Mouse (Mus musculus): Measurements from ENCODE around the gene Parp9. TPM values are rescaled to one million over a fixed set of nuclear protein-coding genes. Genes with fewer than 3 reads are reported as not detected.
"Not testable (repeated sequence)": the region's sequence is repeated elsewhere in the genome, so short reads cannot be mapped to it uniquely, and the experiment has no call there.

Gene Parp9
- polyA plus RNA-seq, 1 experiment from 2014 or later, result 2.3 TPM

DNA sequence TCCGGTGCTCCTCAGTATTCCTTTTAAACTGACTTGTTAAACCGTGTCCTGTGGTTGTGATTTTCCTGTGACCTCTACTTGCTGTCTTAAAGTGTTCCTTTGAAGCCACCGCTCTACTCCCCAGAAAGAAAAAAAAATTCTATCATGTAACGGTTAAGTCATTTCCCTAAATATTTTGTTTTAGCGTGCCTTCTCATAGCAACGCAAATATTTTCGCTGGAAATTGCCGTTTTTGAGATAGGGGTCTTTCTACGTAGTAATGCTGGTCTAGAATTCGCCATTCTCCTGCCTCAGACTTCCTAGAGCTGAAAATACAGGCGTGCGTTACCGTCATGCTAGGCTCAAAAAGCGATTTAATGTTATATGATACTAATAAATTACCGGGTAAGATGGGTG is 44.2 kb downstream of the Parp9 start:
- Histone ChIP-seq H3K4me2 (peak overlapping the region; percentile 73), H3K4me3 (peak overlapping the region; percentile 84), H3K27me3 (peaks cover 5% of the 10 kb centered on the region; the same call in 1 of the 2 replicates), H3K9me3 (replicated peaks) (peaks cover 3% of the 10 kb centered on the region), H3K36me3 (ENCODE audit: poor library complexity, severe bottlenecking) (no peaks in the 10 kb centered on the region), H3K27ac (peak overlapping the region; percentile 7; the same call in 1 of the 2 replicates), H3K9ac (peak overlapping the region; percentile 93), H3K4me1 (peaks cover 21% of the 10 kb centered on the region)
- no peak; the same call in 1 of the 2 replicates for ATAC-seq
- WGBS, result 5% methylated on average over 15 of the region's 15 CpGs

DNA sequence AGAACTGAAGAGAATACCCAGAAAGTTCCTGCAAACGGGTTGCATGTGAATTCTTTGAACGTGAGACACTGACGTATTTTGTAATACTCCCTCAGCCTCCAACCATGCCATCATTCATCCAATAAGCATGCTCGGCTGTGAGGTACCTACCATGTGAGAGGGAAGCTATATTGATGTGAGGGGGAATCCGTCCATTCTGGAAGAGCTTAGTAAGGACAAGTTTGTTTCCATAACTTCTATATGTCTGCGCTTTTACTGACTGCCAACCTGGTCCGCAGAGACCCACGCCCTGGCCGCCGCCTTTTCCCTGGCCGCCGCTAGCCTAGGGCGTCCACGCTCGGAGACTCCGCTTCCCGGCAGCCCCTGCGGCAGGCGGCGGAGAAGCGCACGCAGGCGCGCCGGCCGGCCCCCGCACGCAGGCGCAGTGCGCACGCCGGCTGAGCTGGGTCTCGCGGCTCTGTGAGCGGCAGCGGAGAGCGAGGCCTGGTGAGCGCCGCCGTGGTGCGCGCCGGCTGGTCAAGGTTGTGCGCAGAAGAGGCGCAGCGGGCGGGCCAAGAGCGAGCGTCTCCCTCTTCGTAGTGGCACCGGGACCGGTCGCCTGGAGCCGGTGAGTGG is 44.7 kb downstream of the Parp9 start:
- Histone ChIP-seq H3K9me3 (replicated peaks) (peaks cover 3% of the 10 kb centered on the region), H3K4me3 (peak overlapping the region; percentile 84), H3K4me1 (peaks cover 24% of the 10 kb centered on the region), H3K9ac (peak overlapping the region; percentile 93), H3K36me3 (ENCODE audit: poor library complexity, severe bottlenecking) (no peaks in the 10 kb centered on the region), H3K4me2 (peak overlapping the region; percentile 73), H3K27me3 (peaks cover 5% of the 10 kb centered on the region; the same call in 1 of the 2 replicates), H3K27ac (peak overlapping the region; percentile 99)
- under 1% methylated on average over 40 of the region's 54 CpGs for WGBS
- ATAC-seq, result peak; percentile 96

DNA sequence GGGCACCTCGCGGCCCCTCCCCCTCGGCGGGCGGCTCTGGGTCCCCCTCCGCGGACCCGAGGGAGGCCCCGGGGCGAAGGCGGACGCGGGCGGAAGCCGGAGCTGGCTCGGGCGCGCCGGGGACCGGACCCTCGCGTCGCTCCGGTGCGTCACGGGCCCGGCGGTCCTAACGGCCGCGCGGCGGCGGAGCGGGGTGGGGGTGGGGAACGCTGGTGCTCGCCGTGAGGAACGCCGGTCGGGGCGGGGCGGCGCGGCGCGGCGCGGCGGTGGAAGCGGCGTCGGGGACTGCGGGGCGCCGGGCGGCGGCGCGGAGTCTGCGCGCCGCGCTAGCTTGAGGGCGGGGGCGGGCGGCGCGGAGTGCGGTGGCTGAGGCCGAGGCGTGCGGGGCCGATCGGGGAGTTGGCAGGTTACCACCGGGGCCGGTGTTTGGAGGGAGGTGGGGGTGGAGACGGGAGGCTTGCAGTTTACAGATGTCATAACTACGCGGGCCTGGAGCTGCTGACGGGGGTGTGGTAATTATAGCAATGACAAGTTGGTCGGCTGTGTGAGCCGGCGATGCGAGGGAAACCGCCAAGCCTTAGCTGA is 45.3 kb downstream of the Parp9 start:
- Histone ChIP-seq H3K36me3 (ENCODE audit: poor library complexity, severe bottlenecking) (no peaks in the 10 kb centered on the region), H3K4me3 (peak overlapping the region; percentile 84), H3K9ac (peak overlapping the region; percentile 93), H3K27ac (peak overlapping the region; percentile 99), H3K4me1 (peaks cover 24% of the 10 kb centered on the region), H3K4me2 (peak overlapping the region; percentile 73), H3K27me3 (peaks cover 5% of the 10 kb centered on the region; the same call in 1 of the 2 replicates), H3K9me3 (replicated peaks) (peaks cover 3% of the 10 kb centered on the region)
- ATAC-seq, result peak; percentile 76
- WGBS, result 0% methylated on average over 32 of the region's 86 CpGs

DNA sequence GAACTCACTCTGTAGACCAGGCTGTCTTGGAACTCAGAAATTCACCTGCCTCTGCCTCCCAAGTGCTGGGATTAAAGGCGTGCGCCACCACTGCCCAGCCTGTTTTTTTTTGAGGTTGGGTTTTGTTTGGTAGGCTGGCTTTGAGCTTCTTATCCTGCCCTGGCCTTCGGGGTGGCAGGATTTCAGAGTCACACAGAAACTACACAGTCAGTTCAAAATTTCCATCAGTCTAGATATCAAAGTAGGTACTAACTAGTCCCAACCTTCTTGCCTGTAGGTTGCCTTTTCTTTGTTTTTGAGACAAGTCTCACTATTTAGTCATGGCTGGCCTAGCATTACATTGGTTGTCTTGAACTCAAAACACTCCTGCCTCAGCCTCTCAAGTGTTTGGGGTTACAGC is 46.2 kb downstream of the Parp9 start:
- H3K27me3 ChIP-seq, result peaks cover 5% of the 10 kb centered on the region; the same call in 1 of the 2 replicates
- H3K9ac ChIP-seq, result peak overlapping the region; percentile 93; the same call in 1 of the 2 replicates
- peak overlapping the region; percentile 73 for H3K4me2 ChIP-seq
- no peak for ATAC-seq
- WGBS, result 68% methylated on average over 3 of the region's 3 CpGs
- H3K9me3 ChIP-seq (replicated peaks), result peaks cover 3% of the 10 kb centered on the region
- H3K27ac ChIP-seq, result no peak overlapping the region
- peaks cover 24% of the 10 kb centered on the region for H3K4me1 ChIP-seq
- peak overlapping the region; percentile 84 for H3K4me3 ChIP-seq
- peaks cover 2% of the 10 kb centered on the region; the same call in 1 of the 2 replicates for H3K36me3 ChIP-seq (ENCODE audit: poor library complexity, severe bottlenecking)

DNA sequence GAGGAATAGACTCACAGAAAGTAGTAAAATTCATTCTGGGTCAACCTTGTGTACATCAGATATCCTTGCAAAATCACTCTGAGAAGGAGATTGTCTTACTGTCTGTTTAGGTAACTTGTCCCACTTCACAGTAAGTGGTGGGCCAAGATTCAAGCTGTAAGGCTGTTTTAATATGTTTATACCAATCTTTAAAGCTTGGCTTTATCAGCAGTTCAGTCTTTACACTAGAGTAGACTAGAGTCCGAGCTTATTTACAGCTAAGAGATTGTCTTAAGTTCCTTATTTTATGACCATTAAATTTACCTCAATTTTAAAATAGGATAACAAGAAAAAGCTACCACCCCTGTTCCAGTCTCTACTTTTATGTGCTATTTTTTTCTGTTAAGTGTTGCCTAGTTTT is 49.7 kb downstream of the Parp9 start:
- peaks cover 24% of the 10 kb centered on the region for H3K4me1 ChIP-seq
- no peak overlapping the region for H3K4me2 ChIP-seq
- no peak overlapping the region for H3K27ac ChIP-seq
- H3K36me3 ChIP-seq (ENCODE audit: poor library complexity, severe bottlenecking), result peaks cover 3% of the 10 kb centered on the region; the same call in 1 of the 2 replicates
- ATAC-seq, result no peak
- no peaks in the 10 kb centered on the region for H3K9me3 ChIP-seq (replicated peaks)
- WGBS, result 88% methylated on average over 1 of the region's 1 CpGs
- no peaks in the 10 kb centered on the region for H3K27me3 ChIP-seq
- no peak overlapping the region for H3K9ac ChIP-seq
- no peak overlapping the region for H3K4me3 ChIP-seq

DNA sequence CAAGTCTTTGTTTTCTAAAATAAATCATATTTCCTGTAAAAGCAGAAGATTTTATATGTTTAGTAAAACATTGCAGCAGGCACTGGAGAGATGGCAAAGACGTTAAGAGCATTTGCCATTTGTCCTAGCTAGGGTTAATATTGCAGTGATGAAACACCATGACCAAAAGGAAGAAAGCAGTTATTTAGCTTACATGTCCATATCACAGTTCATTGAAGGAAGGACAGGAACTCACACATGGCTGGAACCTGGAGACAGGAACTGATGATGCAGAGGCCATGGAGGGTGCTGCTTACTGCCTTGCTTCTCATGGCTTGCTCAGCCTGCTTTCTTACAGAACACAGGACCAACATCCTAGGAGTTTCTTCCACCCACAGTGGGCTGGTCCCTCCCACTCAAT is 54.1 kb downstream of the Parp9 start:
- Histone ChIP-seq H3K36me3 (ENCODE audit: poor library complexity, severe bottlenecking) (peaks cover 3% of the 10 kb centered on the region; the same call in 1 of the 2 replicates), H3K27me3 (no peaks in the 10 kb centered on the region), H3K4me1 (peaks cover 13% of the 10 kb centered on the region; the same call in 1 of the 2 replicates), H3K9ac (no peak overlapping the region), H3K4me3 (no peak overlapping the region), H3K27ac (no peak overlapping the region), H3K4me2 (no peak overlapping the region), H3K9me3 (replicated peaks) (no peaks in the 10 kb centered on the region)
- ATAC-seq, result no peak
- 82% methylated on average over 1 of the region's 1 CpGs for WGBS

DNA sequence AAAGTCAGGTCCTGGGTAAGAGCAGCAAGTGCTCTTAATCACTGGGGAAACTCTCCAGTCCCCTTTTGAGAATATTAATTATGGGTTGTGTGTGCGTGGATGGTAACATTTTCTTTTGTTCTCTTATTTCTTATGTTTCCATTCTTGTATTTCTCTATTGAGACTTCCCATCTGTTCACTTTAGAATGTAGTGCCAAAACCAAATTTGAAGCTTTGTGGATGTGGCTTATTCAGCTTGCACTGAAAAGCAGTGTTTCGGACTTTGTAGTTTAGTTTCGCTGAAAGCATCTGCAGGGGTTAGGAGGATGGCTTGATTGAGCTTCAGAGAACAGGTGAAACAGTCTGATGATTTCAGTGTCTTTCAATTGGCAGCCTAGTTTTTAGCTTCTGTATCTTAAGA is 55.0 kb downstream of the Parp9 start:
- ATAC-seq, result no peak
- H3K27me3 ChIP-seq, result no peaks in the 10 kb centered on the region
- peaks cover 3% of the 10 kb centered on the region; the same call in 1 of the 2 replicates for H3K36me3 ChIP-seq (ENCODE audit: poor library complexity, severe bottlenecking)
- H3K4me1 ChIP-seq, result peaks cover 9% of the 10 kb centered on the region; the same call in 1 of the 2 replicates
- no peak overlapping the region for H3K9ac ChIP-seq
- 78% methylated on average over 3 of the region's 3 CpGs for WGBS
- no peak overlapping the region for H3K4me2 ChIP-seq
- no peak overlapping the region for H3K27ac ChIP-seq
- H3K4me3 ChIP-seq, result no peak overlapping the region
- H3K9me3 ChIP-seq (replicated peaks), result no peaks in the 10 kb centered on the region

DNA sequence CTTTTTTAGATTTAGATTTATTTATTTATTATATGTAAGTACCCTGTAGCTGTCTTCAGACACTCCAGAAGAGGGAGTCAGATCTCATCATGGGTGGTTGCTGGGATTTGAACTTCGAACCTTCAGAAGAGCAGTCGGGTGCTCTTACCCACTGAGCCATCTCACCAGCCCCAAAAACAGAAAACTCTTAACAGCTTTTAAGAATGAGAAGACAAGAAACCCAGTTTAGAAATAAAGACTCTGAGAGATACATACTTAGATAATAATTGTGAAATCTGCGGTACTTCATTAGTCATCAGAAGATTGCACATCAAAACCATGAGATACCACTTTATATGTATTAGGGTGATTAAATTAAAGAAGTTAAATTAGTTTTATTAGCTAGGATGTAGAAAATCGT is 60.6 kb downstream of the Parp9 start:
- not testable (repeated sequence) for H3K4me1 ChIP-seq; H3K27ac ChIP-seq; H3K4me2 ChIP-seq; H3K9ac ChIP-seq; H3K9me3 ChIP-seq (replicated peaks); H3K27me3 ChIP-seq; ATAC-seq; H3K4me3 ChIP-seq
- WGBS, result 97% methylated on average over 4 of the region's 4 CpGs
- H3K36me3 ChIP-seq (ENCODE audit: poor library complexity, severe bottlenecking), result peaks cover 17% of the 10 kb centered on the region

DNA sequence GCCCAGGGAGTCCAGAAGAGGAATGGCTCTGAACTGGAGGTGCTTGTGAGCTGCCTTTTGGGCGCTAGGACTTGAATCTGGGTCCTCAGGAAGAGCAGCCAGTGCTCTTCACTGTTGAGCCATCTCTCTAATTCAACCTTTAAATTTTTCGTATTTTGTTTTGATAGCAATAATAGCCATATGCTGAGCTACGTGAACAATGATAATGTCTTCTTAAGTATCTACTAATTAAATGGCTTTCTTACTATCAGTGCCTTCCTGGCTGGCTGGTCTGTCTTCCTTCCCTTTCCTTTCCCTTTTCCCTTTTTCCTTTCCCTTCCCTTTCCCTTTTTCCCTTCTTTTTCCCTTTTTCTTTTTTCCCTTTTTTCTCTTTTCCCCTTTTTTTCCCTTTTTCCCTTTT is 70.1 kb downstream of the Parp9 start:
- Histone ChIP-seq H3K36me3 (ENCODE audit: poor library complexity, severe bottlenecking) (peaks cover 34% of the 10 kb centered on the region), H3K4me3 (no peak overlapping the region), H3K9ac (no peak overlapping the region), H3K4me1 (no peaks in the 10 kb centered on the region), H3K27me3 (no peaks in the 10 kb centered on the region), H3K27ac (no peak overlapping the region), H3K4me2 (no peak overlapping the region), H3K9me3 (replicated peaks) (no peaks in the 10 kb centered on the region)
- no peak for ATAC-seq
- WGBS, result 91% methylated on average over 3 of the region's 3 CpGs

DNA sequence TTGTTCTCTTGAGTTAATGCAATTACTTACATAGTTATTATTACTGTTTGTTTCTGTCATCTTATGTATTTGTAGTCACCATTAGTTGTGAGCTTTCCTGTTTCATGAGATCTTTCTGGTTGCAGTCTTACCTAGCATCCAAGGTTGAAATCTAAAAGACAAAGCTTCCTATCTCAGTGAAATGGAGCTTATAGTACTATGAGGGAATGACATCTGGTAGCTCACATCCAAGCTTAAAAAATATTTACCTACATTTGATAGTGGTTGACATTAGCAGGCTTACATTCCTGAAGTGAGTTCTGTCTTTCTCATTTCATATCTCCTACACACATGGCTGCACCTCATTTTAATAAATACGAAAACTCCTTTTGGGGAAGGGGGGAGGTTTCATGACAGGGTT is 78.1 kb downstream of the Parp9 start:
- H3K4me1 ChIP-seq, result no peaks in the 10 kb centered on the region
- no peak for ATAC-seq
- WGBS, result 98% methylated on average over 1 of the region's 1 CpGs
- H3K9ac ChIP-seq, result no peak overlapping the region
- no peak overlapping the region for H3K4me2 ChIP-seq
- H3K36me3 ChIP-seq (ENCODE audit: poor library complexity, severe bottlenecking), result peaks cover 42% of the 10 kb centered on the region
- no peak overlapping the region for H3K4me3 ChIP-seq
- H3K27ac ChIP-seq, result no peak overlapping the region
- no peaks in the 10 kb centered on the region for H3K27me3 ChIP-seq
- H3K9me3 ChIP-seq (replicated peaks), result no peaks in the 10 kb centered on the region
